Mouse (Mus musculus): ENCODE data around the gene Glrx. TPM values are rescaled to one million over a fixed set of nuclear protein-coding genes. Genes with fewer than 3 reads are reported as not detected.
"Not testable (repeated sequence)": the region's sequence is repeated elsewhere in the genome, so short reads cannot be mapped to it uniquely, and the experiment has no call there.

The Glrx gene
- polyA plus RNA-seq, 1 experiment from 2014 or later, result 50.6 TPM

- Histone ChIP-seq H3K36me3 (no peaks in the 10 kb centered on the region), H3K27ac (no peak overlapping the region), H3K27me3 (ENCODE audit: insufficient read depth, poor library complexity, severe bottlenecking) (no peaks in the 10 kb centered on the region), H3K9me3 (no peaks in the 10 kb centered on the region), H3K4me3 (no peak overlapping the region), H3K4me1 (no peaks in the 10 kb centered on the region)
- DNase-seq (ENCODE audit: low spot score), result no peak
Measured at GRCm38 (mm10) chr13:75819898-75820297, 19.8 kb upstream of the Glrx start.

GRCm38 (mm10) chr13:75822366-75822765 is 17.3 kb upstream of the Glrx start:
- 83% methylated on average over 4 of the region's 4 CpGs for WGBS

GRCm38 (mm10) chr13:75823201-75823600 is 16.5 kb upstream of the Glrx start:
- 87% methylated on average over 9 of the region's 9 CpGs for WGBS
- no peaks in the 10 kb centered on the region for H3K27me3 ChIP-seq (ENCODE audit: insufficient read depth, poor library complexity, severe bottlenecking)
- H3K9me3 ChIP-seq, result no peaks in the 10 kb centered on the region
- no peak overlapping the region for H3K27ac ChIP-seq
- H3K4me1 ChIP-seq, result no peaks in the 10 kb centered on the region
- H3K4me3 ChIP-seq, result no peak overlapping the region
- H3K36me3 ChIP-seq, result no peaks in the 10 kb centered on the region
- no peak for DNase-seq (ENCODE audit: low spot score)

More at GRCm38 (mm10) chr13:75822366-75822765, 17.3 kb upstream of the Glrx start:
- not testable (repeated sequence) for H3K4me3 ChIP-seq; H3K27ac ChIP-seq; H3K9me3 ChIP-seq; H3K4me1 ChIP-seq; H3K36me3 ChIP-seq; DNase-seq (ENCODE audit: low spot score); H3K27me3 ChIP-seq (ENCODE audit: insufficient read depth, poor library complexity, severe bottlenecking)

GRCm38 (mm10) chr13:75824611-75825319 is 14.9 kb upstream of the Glrx start:
- WGBS, result 81% methylated on average over 5 of the region's 5 CpGs
- no peaks in the 10 kb centered on the region for H3K36me3 ChIP-seq
- no peak overlapping the region for H3K27ac ChIP-seq
- no peak for DNase-seq (ENCODE audit: low spot score)
- no peaks in the 10 kb centered on the region for H3K9me3 ChIP-seq
- H3K4me3 ChIP-seq, result no peak overlapping the region
- no peaks in the 10 kb centered on the region for H3K4me1 ChIP-seq
- no peaks in the 10 kb centered on the region for H3K27me3 ChIP-seq (ENCODE audit: insufficient read depth, poor library complexity, severe bottlenecking)

- DNase-seq (ENCODE audit: low spot score), result no peak
- Histone ChIP-seq H3K9me3 (no peaks in the 10 kb centered on the region), H3K4me1 (no peaks in the 10 kb centered on the region), H3K36me3 (no peaks in the 10 kb centered on the region), H3K27me3 (ENCODE audit: insufficient read depth, poor library complexity, severe bottlenecking) (no peaks in the 10 kb centered on the region), H3K4me3 (no peak overlapping the region), H3K27ac (no peak overlapping the region)
- 86% methylated on average over 1 of the region's 1 CpGs for WGBS
Measured at GRCm38 (mm10) chr13:75825388-75825787, 14.3 kb upstream of the Glrx start.

GRCm38 (mm10) chr13:75830708-75831107 is 9.0 kb upstream of the Glrx start:
- H3K36me3 ChIP-seq, result no peaks in the 10 kb centered on the region
- 78% methylated on average over 1 of the region's 1 CpGs for WGBS
- no peak overlapping the region for H3K4me3 ChIP-seq

GRCm38 (mm10) chr13:75831710-75832109 is 8.0 kb upstream of the Glrx start:
- H3K27me3 ChIP-seq (ENCODE audit: insufficient read depth, poor library complexity, severe bottlenecking), result no peaks in the 10 kb centered on the region
- 81% methylated on average over 6 of the region's 6 CpGs for WGBS
- H3K27ac ChIP-seq, result no peak overlapping the region
- H3K9me3 ChIP-seq, result no peaks in the 10 kb centered on the region
- H3K4me3 ChIP-seq, result no peak overlapping the region
- H3K36me3 ChIP-seq, result no peaks in the 10 kb centered on the region
- no peaks in the 10 kb centered on the region for H3K4me1 ChIP-seq
- no peak for DNase-seq (ENCODE audit: low spot score)

More at GRCm38 (mm10) chr13:75830708-75831107, 9.0 kb upstream of the Glrx start:
- Histone ChIP-seq H3K27ac (no peak overlapping the region), H3K4me1 (no peaks in the 10 kb centered on the region), H3K9me3 (no peaks in the 10 kb centered on the region), H3K27me3 (ENCODE audit: insufficient read depth, poor library complexity, severe bottlenecking) (no peaks in the 10 kb centered on the region)
- DNase-seq (ENCODE audit: low spot score), result no peak

- Histone ChIP-seq H3K4me3 (no peak overlapping the region), H3K27ac (no peak overlapping the region), H3K27me3 (ENCODE audit: insufficient read depth, poor library complexity, severe bottlenecking) (no peaks in the 10 kb centered on the region), H3K9me3 (no peaks in the 10 kb centered on the region), H3K36me3 (no peaks in the 10 kb centered on the region), H3K4me1 (no peaks in the 10 kb centered on the region)
- DNase-seq (ENCODE audit: low spot score), result no peak
Measured at GRCm38 (mm10) chr13:75832697-75833096, 7.0 kb upstream of the Glrx start.

- Histone ChIP-seq H3K36me3 (no peaks in the 10 kb centered on the region), H3K27me3 (ENCODE audit: insufficient read depth, poor library complexity, severe bottlenecking) (no peaks in the 10 kb centered on the region), H3K4me3 (no peak overlapping the region), H3K4me1 (no peaks in the 10 kb centered on the region), H3K27ac (no peak overlapping the region), H3K9me3 (no peaks in the 10 kb centered on the region)
- no peak for DNase-seq (ENCODE audit: low spot score)
Measured at GRCm38 (mm10) chr13:75833499-75833898, 6.2 kb upstream of the Glrx start.

- Histone ChIP-seq H3K4me3 (no peak overlapping the region), H3K9me3 (no peaks in the 10 kb centered on the region), H3K36me3 (no peaks in the 10 kb centered on the region), H3K4me1 (peaks cover 11% of the 10 kb centered on the region; the same call in 1 of the 2 replicates), H3K27ac (no peak overlapping the region), H3K27me3 (ENCODE audit: insufficient read depth, poor library complexity, severe bottlenecking) (no peaks in the 10 kb centered on the region)
- WGBS, result 52% methylated on average over 2 of the region's 2 CpGs
- no peak for DNase-seq (ENCODE audit: low spot score)
Measured at GRCm38 (mm10) chr13:75835461-75835860, 4.2 kb upstream of the Glrx start.

GRCm38 (mm10) chr13:75838506-75838905 is 1.2 kb upstream of the Glrx start:
- Histone ChIP-seq H3K27me3 (ENCODE audit: insufficient read depth, poor library complexity, severe bottlenecking) (no peaks in the 10 kb centered on the region), H3K36me3 (no peaks in the 10 kb centered on the region), H3K4me3 (no peak overlapping the region), H3K27ac (no peak overlapping the region), H3K9me3 (no peaks in the 10 kb centered on the region), H3K4me1 (peaks cover 25% of the 10 kb centered on the region)
- no peak for DNase-seq (ENCODE audit: low spot score)
- WGBS, result 79% methylated on average over 4 of the region's 4 CpGs

- Histone ChIP-seq H3K27ac (peak overlapping the region; percentile 84; the same call in 1 of the 2 replicates), H3K4me1 (peaks cover 29% of the 10 kb centered on the region), H3K27me3 (ENCODE audit: insufficient read depth, poor library complexity, severe bottlenecking) (no peaks in the 10 kb centered on the region), H3K4me3 (peak overlapping the region; percentile 67), H3K9me3 (no peaks in the 10 kb centered on the region), H3K36me3 (no peaks in the 10 kb centered on the region)
- no peak for DNase-seq (ENCODE audit: low spot score)
- WGBS, result 51% methylated on average over 6 of the region's 6 CpGs
Measured at GRCm38 (mm10) chr13:75840752-75841285, 1.2 kb downstream of the Glrx start.

GRCm38 (mm10) chr13:75841950-75842349 is 2.3 kb downstream of the Glrx start:
- Histone ChIP-seq H3K4me1 (peaks cover 29% of the 10 kb centered on the region), H3K9me3 (no peaks in the 10 kb centered on the region), H3K36me3 (0 out of 2 replicates have a peak, but pooled peaks cover under 1% of the 10 kb centered on the region), H3K27me3 (ENCODE audit: insufficient read depth, poor library complexity, severe bottlenecking) (no peaks in the 10 kb centered on the region), H3K27ac (no peak overlapping the region), H3K4me3 (no peak overlapping the region)
- 73% methylated on average over 3 of the region's 3 CpGs for WGBS
- no peak for DNase-seq (ENCODE audit: low spot score)

- Histone ChIP-seq H3K27me3 (ENCODE audit: insufficient read depth, poor library complexity, severe bottlenecking) (no peaks in the 10 kb centered on the region), H3K9me3 (no peaks in the 10 kb centered on the region), H3K4me1 (peaks cover 29% of the 10 kb centered on the region), H3K36me3 (peaks cover 8% of the 10 kb centered on the region; the same call in 1 of the 2 replicates), H3K27ac (no peak overlapping the region), H3K4me3 (no peak overlapping the region)
- no peak for DNase-seq (ENCODE audit: low spot score)
- WGBS, result 95% methylated on average over 5 of the region's 5 CpGs
Measured at GRCm38 (mm10) chr13:75843331-75843730, 3.7 kb downstream of the Glrx start.

Data from heart, embryonic 10.5 days (tissue).